Mouse (Mus musculus) forebrain, embryonic 14.5 days (tissue): ENCODE results near the gene Atp6v0d1. TPM values are rescaled to one million over a fixed set of nuclear protein-coding genes. Genes with fewer than 3 reads are reported as not detected.

Experiments used
- ATAC-seq: fragments of 200-750 bp; cut with Nextera tagmentation; 2 replicates; pipeline ENCODE4 v1.8.0; 2017; ENCODE audit warnings: mild to moderate bottlenecking, moderate library complexity
- DNase-seq: peaks from one replicate; pipeline ENCODE4 v3.0.0-alpha.2; 2015; ENCODE audit warnings: low spot score
- H3K27ac ChIP-seq: fragments of 300-500 bp; sonication (generic); 2 replicates; pipeline ENCODE4 v1.5.1; 2014; ENCODE audit warnings: low read depth, mild to moderate bottlenecking, control low read depth, low read length, moderate library complexity
- H3K27me3 ChIP-seq: fragments of 300-500 bp; sonication (generic); replicated peaks from 2 replicates; pipeline ENCODE4 v1.6.1; 2014; ENCODE audit warnings: low read length, control low read depth, mixed read lengths; ENCODE audit not compliant: control insufficient read depth, insufficient read depth
- H3K36me3 ChIP-seq: fragments of 300-500 bp; sonication (generic); 2 replicates; pipeline ENCODE4 v1.6.1; 2014; ENCODE audit warnings: low read length, control low read depth; ENCODE audit not compliant: control insufficient read depth, insufficient read depth
- H3K4me1 ChIP-seq: fragments of 300-500 bp; sonication (generic); 2 replicates; pipeline ENCODE4 v1.6.1; 2014; ENCODE audit warnings: antibody characterized with exemption, low read length, control low read depth; ENCODE audit not compliant: control insufficient read depth, insufficient read depth
- H3K4me2 ChIP-seq: fragments of 300-500 bp; sonication (generic); 2 replicates; pipeline ENCODE4 v1.6.1; 2014; ENCODE audit warnings: mild to moderate bottlenecking, control low read depth, low read length
- H3K4me3 ChIP-seq: fragments of 300-500 bp; sonication (generic); 2 replicates; pipeline ENCODE4 v1.5.1; 2014; ENCODE audit warnings: low read depth, low read length, control low read depth
- H3K9ac ChIP-seq: fragments of 300-500 bp; sonication (generic); 2 replicates; pipeline ENCODE4 v1.6.1; 2014; ENCODE audit warnings: mild to moderate bottlenecking, low read length, control low read depth, moderate library complexity
- H3K9me3 ChIP-seq: fragments of 300-500 bp; sonication (generic); replicated peaks from 2 replicates; pipeline ENCODE4 v1.6.1; 2016; ENCODE audit warnings: low read length, control low read depth, mixed read lengths; ENCODE audit not compliant: control insufficient read depth
- WGBS: fragments of 180-500 bp; shearing (Covaris S2); extraction: QIAGEN DNeasy Blood & Tissue Kit; methylation state at CpG from one replicate; pipeline ENCODE4 v1.1.7; 2014; 5-methylcytosine and 5-hydroxymethylcytosine counted together
- polyA plus RNA-seq: library from polyadenylated mRNA; unstranded; fragments of >200 nt; fragmentation: Nextera tagmentation; extraction: Ambion mirVana; gene quantifications from 2 replicates; pipeline ENCODE4 v1.2.1, GENCODE M21; 2014

The Atp6v0d1 gene
- polyA plus RNA-seq, 1 experiment from 2014 or later, result 194 TPM

GRCm38 (mm10) chr8:105493495-105493894 lies 72.4 kb downstream of the Atp6v0d1 start:
- 77% methylated on average over 3 of the region's 3 CpGs for WGBS
- peaks cover 4% of the 10 kb centered on the region; the same call in 1 of the 2 replicates for H3K4me1 ChIP-seq
- no peak overlapping the region for H3K4me3 ChIP-seq
- DNase-seq, result no peak
- H3K27ac ChIP-seq, result no peak overlapping the region
- H3K27me3 ChIP-seq, result no peaks in the 10 kb centered on the region
- ATAC-seq, result no peak
- no peak overlapping the region for H3K4me2 ChIP-seq
- no peaks in the 10 kb centered on the region for H3K9me3 ChIP-seq
- no peaks in the 10 kb centered on the region for H3K36me3 ChIP-seq
- no peak overlapping the region for H3K9ac ChIP-seq

GRCm38 (mm10) chr8:105489281-105489680 lies 76.6 kb downstream of the Atp6v0d1 start:
- Histone ChIP-seq H3K27me3 (no peaks in the 10 kb centered on the region), H3K9ac (no peak overlapping the region), H3K9me3 (no peaks in the 10 kb centered on the region), H3K4me2 (no peak overlapping the region), H3K4me3 (no peak overlapping the region), H3K4me1 (no peaks in the 10 kb centered on the region), H3K36me3 (no peaks in the 10 kb centered on the region), H3K27ac (no peak overlapping the region)
- ATAC-seq (no peak), DNase-seq (no peak)
- WGBS, result 53% methylated on average over 1 of the region's 1 CpGs

GRCm38 (mm10) chr8:105488082-105488481 lies 77.8 kb downstream of the Atp6v0d1 start:
- no peak overlapping the region for H3K27ac ChIP-seq
- H3K9ac ChIP-seq, result no peak overlapping the region
- H3K27me3 ChIP-seq, result no peaks in the 10 kb centered on the region
- ATAC-seq (no peak), DNase-seq (no peak)
- H3K36me3 ChIP-seq, result no peaks in the 10 kb centered on the region
- H3K9me3 ChIP-seq, result no peaks in the 10 kb centered on the region
- H3K4me2 ChIP-seq, result no peak overlapping the region
- H3K4me3 ChIP-seq, result no peak overlapping the region
- no peaks in the 10 kb centered on the region for H3K4me1 ChIP-seq
- WGBS, result 74% methylated on average over 3 of the region's 3 CpGs

- no peak overlapping the region for H3K27ac ChIP-seq
- DNase-seq (peak; percentile 34), ATAC-seq (peak; percentile 40; the same call in 1 of the 2 replicates)
- H3K27me3 ChIP-seq, result no peaks in the 10 kb centered on the region
- no peak overlapping the region for H3K4me2 ChIP-seq
- 13% methylated on average over 2 of the region's 2 CpGs for WGBS
- no peaks in the 10 kb centered on the region for H3K4me1 ChIP-seq
- no peak overlapping the region for H3K9ac ChIP-seq
- H3K9me3 ChIP-seq, result no peaks in the 10 kb centered on the region
- H3K36me3 ChIP-seq, result no peaks in the 10 kb centered on the region
- H3K4me3 ChIP-seq, result no peak overlapping the region
Measured at GRCm38 (mm10) chr8:105484392-105484791, 81.5 kb downstream of the Atp6v0d1 start.

GRCm38 (mm10) chr8:105484030-105484368 lies 81.8 kb downstream of the Atp6v0d1 start:
- Histone ChIP-seq H3K9me3 (no peaks in the 10 kb centered on the region), H3K4me2 (no peak overlapping the region), H3K27me3 (no peaks in the 10 kb centered on the region), H3K4me1 (no peaks in the 10 kb centered on the region), H3K9ac (no peak overlapping the region), H3K36me3 (no peaks in the 10 kb centered on the region), H3K4me3 (no peak overlapping the region), H3K27ac (no peak overlapping the region)
- 35% methylated on average over 3 of the region's 3 CpGs for WGBS
- ATAC-seq (no peak), DNase-seq (no peak)

- Histone ChIP-seq H3K36me3 (0 out of 2 replicates have a peak, but pooled peaks cover 3% of the 10 kb centered on the region), H3K9ac (no peak overlapping the region), H3K27me3 (no peaks in the 10 kb centered on the region), H3K27ac (no peak overlapping the region), H3K4me1 (no peaks in the 10 kb centered on the region), H3K4me2 (no peak overlapping the region), H3K4me3 (no peak overlapping the region), H3K9me3 (no peaks in the 10 kb centered on the region)
- ATAC-seq (no peak; the same call in 1 of the 2 replicates), DNase-seq (no peak)
- 30% methylated on average over 14 of the region's 14 CpGs for WGBS
Measured at GRCm38 (mm10) chr8:105483212-105484029, 82.4 kb downstream of the Atp6v0d1 start.

- Histone ChIP-seq H3K4me2 (no peak overlapping the region), H3K27ac (no peak overlapping the region), H3K27me3 (no peaks in the 10 kb centered on the region), H3K9ac (no peak overlapping the region), H3K4me3 (no peak overlapping the region), H3K36me3 (0 out of 2 replicates have a peak, but pooled peaks cover 3% of the 10 kb centered on the region), H3K4me1 (no peaks in the 10 kb centered on the region), H3K9me3 (no peaks in the 10 kb centered on the region)
- DNase-seq (no peak), ATAC-seq (no peak)
- WGBS, result 84% methylated on average over 8 of the region's 8 CpGs
Measured at GRCm38 (mm10) chr8:105482123-105482522, 83.7 kb downstream of the Atp6v0d1 start.

- WGBS, result 75% methylated on average over 6 of the region's 6 CpGs
- DNase-seq (no peak), ATAC-seq (0 out of 2 replicates have a peak, but pooled peaks have one; percentile 15)
- Histone ChIP-seq H3K4me3 (no peak overlapping the region), H3K27ac (no peak overlapping the region), H3K4me1 (no peaks in the 10 kb centered on the region), H3K27me3 (no peaks in the 10 kb centered on the region), H3K36me3 (0 out of 2 replicates have a peak, but pooled peaks cover 3% of the 10 kb centered on the region), H3K9ac (no peak overlapping the region), H3K4me2 (no peak overlapping the region), H3K9me3 (no peaks in the 10 kb centered on the region)
Measured at GRCm38 (mm10) chr8:105481453-105481852, 84.4 kb downstream of the Atp6v0d1 start.

- Histone ChIP-seq H3K4me2 (no peak overlapping the region), H3K27me3 (no peaks in the 10 kb centered on the region), H3K9ac (no peak overlapping the region), H3K4me3 (no peak overlapping the region), H3K27ac (no peak overlapping the region), H3K4me1 (no peaks in the 10 kb centered on the region), H3K9me3 (no peaks in the 10 kb centered on the region), H3K36me3 (0 out of 2 replicates have a peak, but pooled peaks cover 3% of the 10 kb centered on the region)
- ATAC-seq (no peak), DNase-seq (no peak)
- WGBS, result 35% methylated on average over 2 of the region's 2 CpGs
Measured at GRCm38 (mm10) chr8:105481013-105481412, 84.8 kb downstream of the Atp6v0d1 start.
